8 mouse cellular contexts compared by ENCODE assay signal in the genomic region with DNA sequence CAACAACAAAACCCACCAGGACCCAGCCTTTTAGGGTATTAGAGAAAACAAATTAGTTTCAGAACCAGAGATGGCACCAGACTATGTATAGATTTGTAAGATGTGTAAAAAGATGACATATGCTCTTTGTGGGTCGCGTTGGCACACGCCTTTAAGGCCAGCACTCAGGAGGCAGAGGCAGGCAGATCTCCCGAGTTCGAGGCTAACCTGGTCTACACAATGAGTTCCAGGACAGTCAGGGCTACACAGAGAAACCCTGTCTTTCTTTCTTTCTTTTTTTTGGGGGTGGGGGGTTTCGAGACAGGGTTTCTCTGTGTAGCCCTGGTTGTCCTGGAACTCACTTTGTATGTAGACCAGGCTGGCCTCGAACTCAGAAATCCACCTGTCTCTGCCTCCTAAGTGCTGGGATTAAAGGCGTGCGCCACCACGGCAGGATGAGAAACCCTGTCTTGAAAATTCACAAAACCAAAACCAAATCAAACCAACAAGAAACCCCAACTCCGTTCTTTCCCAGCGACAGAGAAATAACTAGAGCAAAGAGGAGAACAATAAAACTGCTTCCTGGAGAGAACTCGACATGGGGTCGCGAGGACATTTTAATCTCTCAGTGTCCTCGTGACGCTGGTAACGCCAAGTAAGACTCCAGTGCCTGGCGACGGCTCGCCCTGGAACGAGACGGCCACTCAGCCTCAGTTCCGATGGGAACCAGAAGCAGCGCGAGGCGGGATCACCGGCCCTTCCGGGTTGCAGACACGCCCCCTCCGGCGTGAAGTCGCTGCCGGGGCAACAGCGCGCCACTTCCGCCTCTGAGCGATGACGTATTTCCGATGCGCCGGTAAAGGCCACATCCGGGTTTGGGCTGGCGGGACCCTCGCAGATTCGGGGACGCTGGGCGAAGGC. TPM values are rescaled to one million over a fixed set of nuclear protein-coding genes. Genes with fewer than 3 reads are reported as not detected.
A peak's percentile ranks its signal among the peaks of the same experiment; 100 is the strongest.
DNase-seq lines count a peak whose midpoint lies in the region; ATAC-seq and TF ChIP-seq lines count a peak whose summit lies in the region.

A gene (plus strand): TSS at position 813 of the 900 bp plus-strand sequence.

- peak within 1 kb of the TSS; percentile 78 for H3K4me2 ChIP-seq in embryonic facial prominence, embryonic 14.5 days (ENCODE audit: low read depth, low read length)
- peak within 1 kb of the TSS; percentile 83 for H3K4me2 ChIP-seq in limb, embryonic 13.5 days (replicated peaks)
- peak within 1 kb of the TSS; percentile 71 for H3K4me2 ChIP-seq in midbrain, embryonic 16.5 days (ENCODE audit: low read length)

- intact Hi-C loops in heart, adult 2 months (cut with DNase I): loop anchor here (1.0 to 2.0 kb wide), 3 partner anchors 18 to 85 kb away; a partner anchor contains a TSS

- H3K4me3 ChIP-seq in embryonic facial prominence, embryonic 14.5 days (ENCODE audit: low read depth, low read length): peak within 1 kb of the TSS; percentile 91
- H3K4me3 ChIP-seq in heart, adult 2 months: peak within 1 kb of the TSS; percentile 95
- peak within 1 kb of the TSS; percentile 95 for H3K4me3 ChIP-seq in limb, embryonic 13.5 days
- peak within 1 kb of the TSS; percentile 97 for H3K4me3 ChIP-seq in midbrain, embryonic 16.5 days (ENCODE audit: low read depth, low read length)

- peak within 1 kb of the TSS; percentile 78 for H3K27ac ChIP-seq in embryonic facial prominence, embryonic 14.5 days (replicated peaks; ENCODE audit: low read depth, low read length)
- peak within 1 kb of the TSS; percentile 86 for H3K27ac ChIP-seq in heart, adult 2 months
- H3K27ac ChIP-seq in limb, embryonic 13.5 days: peak within 1 kb of the TSS; percentile 39; the same call in 1 of the 2 replicates
- H3K27ac ChIP-seq in midbrain, embryonic 16.5 days (ENCODE audit: low read length): peak within 1 kb of the TSS; percentile 89

- H3K36me3 ChIP-seq in embryonic facial prominence, embryonic 14.5 days (ENCODE audit: control insufficient read depth, insufficient read depth, low read length): peaks cover 26% of the 10 kb centered on the region
- no peaks in the 10 kb centered on the region for H3K36me3 ChIP-seq in heart, adult 2 months (ENCODE audit: control insufficient read depth, insufficient read depth, low read length)
- peaks cover 34% of the 10 kb centered on the region for H3K36me3 ChIP-seq in limb, embryonic 13.5 days
- peaks cover 19% of the 10 kb centered on the region for H3K36me3 ChIP-seq in midbrain, embryonic 16.5 days (ENCODE audit: control insufficient read depth, insufficient read depth, low read length)

- TF ChIP-seq POLR2A in heart, adult 2 months (IDR thresholded peaks at IDR 0.05; ENCODE audit: insufficient read depth, low read depth, low read length): peak; percentile 92

- H3K27me3 ChIP-seq in embryonic facial prominence, embryonic 14.5 days (replicated peaks; ENCODE audit: control insufficient read depth, insufficient read depth, low read length): no peaks in the 10 kb centered on the region
- H3K27me3 ChIP-seq in heart, adult 2 months (ENCODE audit: control insufficient read depth, insufficient read depth, low read length): no peaks in the 10 kb centered on the region
- H3K27me3 ChIP-seq in limb, embryonic 13.5 days: no peaks in the 10 kb centered on the region
- no peaks in the 10 kb centered on the region for H3K27me3 ChIP-seq in midbrain, embryonic 16.5 days (ENCODE audit: control insufficient read depth, insufficient read depth, low read depth, low read length)

- peak; percentile 87; the same call in 1 of the 2 replicates for TF ChIP-seq EP300 in heart, adult 2 months (IDR thresholded peaks at IDR 0.05; ENCODE audit: insufficient read depth, low read depth, low read length)

- peak; percentile 54 for TF ChIP-seq CTCF in heart, adult 2 months (IDR thresholded peaks at IDR 0.05)

- peaks cover 13% of the 10 kb centered on the region for H3K4me1 ChIP-seq in embryonic facial prominence, embryonic 14.5 days (ENCODE audit: control insufficient read depth, insufficient read depth, low read length)
- peaks cover 5% of the 10 kb centered on the region for H3K4me1 ChIP-seq in heart, adult 2 months (ENCODE audit: control insufficient read depth, insufficient read depth, low read length)
- H3K4me1 ChIP-seq in limb, embryonic 13.5 days: peaks cover 26% of the 10 kb centered on the region
- peaks cover 14% of the 10 kb centered on the region for H3K4me1 ChIP-seq in midbrain, embryonic 16.5 days (ENCODE audit: control insufficient read depth, insufficient read depth, low read length)

- peaks cover 4% of the 10 kb centered on the region; the same call in 1 of the 2 replicates for H3K79me2 ChIP-seq in heart, adult 2 months (replicated peaks; ENCODE audit: control insufficient read depth, insufficient read depth, low read length)

- peak within 1 kb of the TSS; percentile 76 for H3K9ac ChIP-seq in embryonic facial prominence, embryonic 14.5 days (ENCODE audit: low read depth, low read length)
- peak within 1 kb of the TSS; percentile 84 for H3K9ac ChIP-seq in heart, adult 2 months (ENCODE audit: low read depth, low read length)
- H3K9ac ChIP-seq in limb, embryonic 13.5 days: peak within 1 kb of the TSS; percentile 82
- peak within 1 kb of the TSS; percentile 83 for H3K9ac ChIP-seq in midbrain, embryonic 16.5 days (ENCODE audit: low read depth, low read length)

- peak; percentile 94 for DNase-seq in 3T3-L1 (ENCODE audit: low read depth, low spot score)
- peak; percentile 93 to 95 for DNase-seq in adrenal gland, postnatal 4 days (ENCODE audit: low spot score in 2 of 2)
- peak; percentile 96 for DNase-seq in embryonic facial prominence, embryonic 14.5 days (ENCODE audit: low spot score)
- peak; percentile 95 to 98 for DNase-seq in heart, adult 2 months
- peak; percentile 94 to 96 for DNase-seq in kidney, adult 8-10 months
- peak; percentile 90 to 94 for DNase-seq in spleen, postnatal 10 days (ENCODE audit: low spot score in 2 of 2)

- 9% methylated on average over 47 of the region's 48 CpGs for WGBS in embryonic facial prominence, embryonic 14.5 days
- WGBS in heart, adult 2 months: 6% methylated on average over 48 of the region's 48 CpGs
- whole genome bisulfite sequencing in limb, embryonic 13.5 days: 8% methylated on average over 48 of the region's 48 CpGs
- WGBS in midbrain, embryonic 16.5 days: 8% methylated on average over 48 of the region's 48 CpGs

- peak; percentile 89 for ATAC-seq in embryonic facial prominence, embryonic 14.5 days (ENCODE audit: low read depth)
- peak; percentile 90 for ATAC-seq in limb, embryonic 13.5 days (ENCODE audit: low FRiP score, low read depth)
- ATAC-seq in midbrain, embryonic 16.5 days: peak; percentile 92

- no peaks in the 10 kb centered on the region for H3K9me3 ChIP-seq in embryonic facial prominence, embryonic 14.5 days (ENCODE audit: control insufficient read depth, low read length)
- H3K9me3 ChIP-seq in limb, embryonic 13.5 days: no peaks in the 10 kb centered on the region
- no peaks in the 10 kb centered on the region for H3K9me3 ChIP-seq in midbrain, embryonic 16.5 days (replicated peaks; ENCODE audit: control insufficient read depth, low read length, poor library complexity, severe bottlenecking)

RNA-seq across cellular contexts. Expression of the gene that starts here (rescaled TPM):
- total RNA-seq in adrenal gland, postnatal 4 days (2021): 10 to 100 TPM; 35.9 to 43.0 TPM
- polyA plus RNA-seq in embryonic facial prominence, embryonic 14.5 days (2014; fragmentation: Nextera tagmentation; extraction: Ambion mirVana): 23.1 and 23.2 TPM in 2 replicates
- total RNA-seq in heart, adult 2 months (2021): 10 to 100 TPM; 17.6 to 19.4 TPM
- polyA plus RNA-seq in heart, adult 2 months (2012; rRNA removed): 16.0 and 18.5 TPM in 2 replicates
- polyA plus RNA-seq in limb, embryonic 13.5 days (2015; fragmentation: Nextera tagmentation; extraction: Ambion mirVana): 32.6 and 34.8 TPM in 2 replicates
- 37.0 and 37.2 TPM in 2 replicates for polyA plus RNA-seq in midbrain, embryonic 16.5 days (2015; fragmentation: Nextera tagmentation; extraction: Ambion mirVana)

Comparison
In these comparisons a context has a peak if more than half of its experiments do, and no peak if none do; other contexts are left out.
1. Peak in every context shown above with its lines: DNase-seq, ATAC-seq, H3K4me3 ChIP-seq and H3K27ac ChIP-seq.
2. H3K27ac ChIP-seq: peak in every context shown above with its lines; median percentile 89 in midbrain, embryonic 16.5 days; 86 in heart, adult 2 months; 78 in embryonic facial prominence, embryonic 14.5 days; 39 in limb, embryonic 13.5 days.